Mouse (Mus musculus) kidney, adult 18-20 months (tissue): ENCODE measurements around the gene Gria2.

Source experiments
- DNase-seq: peaks from one replicate; pipeline ENCODE4 v3.0.0; 2021

Gene Gria2

DNA sequence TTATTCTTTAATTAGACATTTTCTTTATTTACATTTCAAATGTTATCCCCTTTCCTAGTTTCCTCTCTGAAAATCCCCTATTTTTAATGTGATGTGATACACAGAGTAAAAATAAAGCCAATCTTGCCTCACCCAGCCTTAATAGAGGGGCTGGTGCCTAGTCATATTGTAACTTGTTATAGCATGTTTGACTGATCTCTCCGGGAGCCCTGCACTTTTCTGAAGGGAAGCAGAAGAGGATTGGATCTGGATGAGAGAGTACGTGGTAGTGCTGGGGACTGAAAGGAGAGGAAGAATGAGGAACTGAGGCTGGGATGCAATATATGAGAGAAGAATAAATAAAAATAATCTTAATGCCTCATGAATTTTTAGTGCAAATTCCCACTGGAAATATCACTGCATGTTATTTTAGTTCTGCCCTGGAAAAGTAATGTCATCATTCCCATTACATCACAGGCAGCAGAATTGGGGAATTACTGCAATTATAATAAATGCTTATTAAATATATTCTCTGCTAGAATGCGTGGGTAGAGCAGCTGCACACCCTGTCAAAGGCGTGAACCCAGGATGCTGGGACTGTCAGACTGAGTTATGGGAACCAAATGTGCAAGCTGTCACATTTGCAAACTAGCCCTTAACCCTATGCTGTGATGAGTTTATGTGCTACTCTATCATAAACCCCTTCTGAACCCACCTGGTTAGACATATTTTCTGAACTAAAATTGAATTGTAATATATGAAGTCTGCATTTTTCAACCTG lies 28.4 kb downstream of the Gria2 start:
- no peak for DNase-seq

DNA sequence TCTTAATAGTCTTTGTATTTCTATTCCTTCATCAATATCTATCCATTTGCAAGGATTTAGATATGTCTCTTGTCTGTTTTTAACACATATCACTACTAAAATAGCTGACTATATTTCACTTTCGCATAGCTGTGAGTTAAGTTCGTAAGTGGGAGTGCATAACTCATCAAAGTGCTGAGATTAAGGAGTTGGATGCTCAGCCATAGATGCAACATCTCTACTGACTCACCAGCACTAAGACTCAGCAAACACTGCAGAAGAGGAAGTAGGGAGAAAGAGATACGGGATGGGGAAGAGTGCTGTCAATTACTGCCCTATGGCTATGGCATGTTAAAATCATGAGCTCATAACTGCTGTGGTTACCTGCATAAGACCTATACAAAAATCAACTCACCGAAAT lies 29.4 kb downstream of the Gria2 start:
- DNase-seq, result no peak

DNA sequence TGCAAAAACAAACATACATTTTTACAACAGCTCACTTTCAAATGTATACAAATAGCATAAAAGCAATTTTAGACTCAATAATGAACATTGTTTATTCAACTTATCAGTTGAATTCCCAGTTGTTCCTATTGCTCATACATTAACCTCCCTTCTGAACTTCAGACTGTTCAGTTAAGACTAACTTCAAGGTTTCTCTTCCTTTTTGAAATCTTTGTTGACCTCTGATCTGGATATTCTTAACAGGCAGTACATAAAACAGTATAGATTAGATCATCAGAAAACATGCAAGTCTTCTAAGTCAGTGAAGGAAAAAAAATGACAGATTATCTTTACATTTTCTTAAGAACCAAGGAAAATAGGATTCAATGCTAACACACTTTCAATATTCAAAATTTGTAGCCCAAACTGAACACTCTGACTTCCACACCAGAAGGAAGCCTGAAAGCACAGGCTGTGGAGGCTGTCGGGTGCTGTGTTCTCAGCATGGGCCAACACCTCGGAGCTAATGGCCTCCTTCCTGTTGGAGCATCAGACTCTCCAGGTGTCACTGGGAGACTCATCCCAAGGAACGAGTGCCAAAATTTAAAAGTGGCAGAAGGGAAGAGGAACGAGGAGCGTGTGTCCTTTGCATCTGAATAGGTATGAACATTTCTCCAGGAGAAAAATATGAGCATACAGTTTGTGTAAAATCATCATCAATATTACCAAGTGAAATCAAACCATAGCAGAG lies 33.0 kb downstream of the Gria2 start:
- no peak for DNase-seq

GRCm38 (mm10) chr3:80758955-80759354 lies 43.7 kb downstream of the Gria2 start:
- DNase-seq, result no peak

DNA sequence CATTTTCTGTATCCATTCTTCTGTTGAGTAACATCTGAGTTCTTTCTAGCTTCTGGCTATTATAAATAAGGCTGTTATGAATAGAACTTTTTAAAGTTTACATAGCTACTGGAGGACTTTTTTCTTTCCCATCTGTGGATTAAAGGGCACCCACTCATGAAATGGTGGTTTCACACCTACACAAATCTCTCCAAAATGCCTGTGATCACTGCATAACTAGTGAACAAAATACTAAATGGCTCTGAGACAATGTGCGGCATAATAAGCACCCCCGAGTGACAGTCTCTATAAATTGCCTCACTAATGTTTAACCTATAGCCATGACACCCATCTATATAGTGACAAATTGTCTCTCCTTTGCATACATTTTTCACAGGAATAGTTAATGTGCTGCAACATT lies 44.3 kb downstream of the Gria2 start:
- DNase-seq, result no peak

DNA sequence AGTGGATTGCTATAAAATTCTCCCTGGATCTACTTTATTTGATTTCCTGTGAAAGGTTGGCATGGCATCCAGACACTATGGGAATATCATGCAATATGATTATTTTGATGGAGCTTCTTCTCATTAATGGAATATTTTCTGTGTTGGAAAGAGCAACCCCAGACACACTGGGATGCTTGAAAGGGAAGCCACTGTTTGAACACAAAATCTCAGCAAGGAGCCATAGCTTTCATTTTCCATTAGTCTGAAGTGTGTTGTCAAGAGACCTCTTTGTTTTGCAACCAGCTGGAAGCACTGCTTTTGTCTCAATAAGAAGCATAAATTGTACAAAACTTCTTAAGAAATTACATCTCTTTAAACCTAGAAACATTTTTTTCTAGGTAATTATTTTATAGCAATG lies 51.8 kb downstream of the Gria2 start:
- no peak for DNase-seq

- DNase-seq, result no peak
Measured at GRCm38 (mm10) chr3:80725205-80725604, 77.4 kb downstream of the Gria2 start.

- DNase-seq, result no peak
Measured at GRCm38 (mm10) chr3:80713123-80713522, 89.5 kb downstream of the Gria2 start.

GRCm38 (mm10) chr3:80708992-80709391 lies 93.6 kb downstream of the Gria2 start:
- no peak for DNase-seq

GRCm38 (mm10) chr3:80702173-80702572 lies 100.5 kb downstream of the Gria2 start:
- DNase-seq, result no peak

- no peak for DNase-seq
Measured at GRCm38 (mm10) chr3:80697523-80697922, 105.1 kb downstream of the Gria2 start.

DNA sequence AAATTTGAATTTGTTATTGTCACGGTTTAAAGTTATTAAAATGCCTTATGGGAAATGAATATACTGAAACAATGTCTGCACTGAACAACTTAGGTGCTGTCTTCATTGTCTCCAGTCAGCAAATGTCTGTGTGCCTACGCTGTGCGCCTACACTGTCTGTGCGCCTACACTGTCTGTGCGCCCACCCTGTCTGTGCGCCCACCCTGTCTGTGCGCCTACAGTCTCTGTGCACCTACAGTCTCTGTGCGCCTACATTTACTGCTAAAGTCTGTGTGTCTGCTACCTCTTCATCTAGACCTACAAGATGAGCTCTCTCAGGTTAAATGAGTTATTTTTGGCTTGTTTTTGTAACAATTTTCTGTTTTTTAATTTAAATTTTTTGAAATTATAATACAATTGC lies 107.7 kb downstream of the Gria2 start:
- no peak for DNase-seq

DNA sequence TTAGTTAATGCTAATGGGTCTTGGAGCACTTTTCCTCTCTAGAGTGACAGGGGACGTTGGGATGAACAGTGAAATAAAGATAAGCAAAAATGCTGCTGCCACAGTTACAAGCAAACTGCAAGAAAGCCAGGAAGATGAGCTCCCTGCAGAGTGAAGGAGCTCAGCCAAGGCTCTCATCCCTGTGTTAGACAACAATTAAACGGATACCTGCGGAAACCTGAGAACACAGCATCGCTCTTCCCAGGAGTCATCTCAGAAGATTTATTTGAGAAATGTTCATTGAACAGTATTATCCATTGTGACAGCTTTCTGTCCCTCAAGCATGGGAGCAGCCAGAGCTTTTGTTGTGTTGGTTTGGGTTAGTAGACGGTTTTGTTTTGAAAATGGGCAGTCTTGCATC lies 137.5 kb downstream of the Gria2 start:
- no peak for DNase-seq

- DNase-seq, result no peak
Measured at GRCm38 (mm10) chr3:80663293-80663692, 139.3 kb downstream of the Gria2 start.

DNA sequence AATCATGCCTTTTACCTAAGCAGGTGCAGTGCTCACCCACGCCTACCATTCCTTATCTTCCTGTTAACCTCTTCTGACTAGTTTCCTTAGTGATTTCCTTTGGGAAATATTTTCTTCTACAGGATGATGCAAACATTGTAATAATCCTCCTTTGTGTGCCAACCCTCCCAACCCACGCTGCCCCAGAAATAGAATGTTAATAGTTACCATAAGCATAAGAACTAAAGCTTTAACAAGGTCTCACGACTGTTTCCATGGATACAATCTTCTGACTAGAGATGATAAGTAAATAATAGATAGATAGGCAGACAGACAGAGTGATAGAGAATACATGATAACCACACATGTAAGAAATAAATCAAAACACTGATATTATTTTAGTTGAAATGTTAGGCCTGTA lies 140.8 kb downstream of the Gria2 start:
- no peak for DNase-seq

DNA sequence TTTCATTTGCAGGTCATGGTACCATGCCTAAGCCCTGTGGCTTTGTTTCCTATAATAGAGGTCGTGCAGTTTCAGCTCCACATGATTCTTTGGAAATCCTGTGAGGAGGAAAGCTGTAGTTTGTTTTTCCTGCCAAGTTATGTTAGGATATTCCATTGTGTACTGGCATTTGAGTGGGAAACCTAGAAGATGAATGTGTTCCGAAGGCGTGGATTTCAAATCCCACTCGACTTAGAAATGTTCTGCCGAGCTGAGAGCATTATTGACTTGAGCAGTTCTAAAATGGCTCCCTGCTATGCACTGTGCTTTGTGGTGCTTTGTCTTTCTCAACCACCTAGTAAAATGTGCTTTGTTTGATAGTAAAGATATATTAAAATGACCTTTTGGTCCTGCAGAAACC lies 150.4 kb downstream of the Gria2 start:
- no peak for DNase-seq
